Mouse (Mus musculus): ENCODE results near the gene Mrps26.

DNA sequence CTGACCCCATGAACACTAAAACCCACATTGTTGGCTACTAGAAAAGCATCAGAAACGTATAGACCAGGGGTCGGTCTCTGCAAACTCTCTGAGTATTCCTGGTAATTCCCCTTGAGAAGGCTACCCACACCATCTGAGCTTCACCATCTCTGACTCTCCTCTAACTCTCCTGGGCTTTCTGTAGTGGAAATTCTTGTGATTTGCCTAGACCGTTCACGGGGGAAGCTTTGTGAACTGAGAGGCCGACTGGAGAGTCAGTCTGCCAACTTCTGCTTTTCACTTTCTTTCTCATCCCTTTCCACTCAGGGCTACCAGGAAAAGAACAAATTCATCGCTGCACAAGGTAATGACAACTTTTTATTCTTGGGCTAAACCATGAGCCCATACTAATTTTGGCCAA is 28.5 kb upstream of the Mrps26 start:
- TF ChIP-seq CTCF (IDR thresholded peaks at IDR 0.05; ENCODE audit: control insufficient read depth, insufficient read depth, insufficient read length) (no peak), MAX (IDR thresholded peaks at IDR 0.05) (no peak)

All from C2C12 (cell line).